Mouse (Mus musculus) lung, adult 2 months (tissue): ENCODE data around the gene Pde4b. TPM values are rescaled to one million over a fixed set of nuclear protein-coding genes. Genes with fewer than 3 reads are reported as not detected.

Source experiments
- DNase-seq: peaks from one replicate; pipeline ENCODE4 v3.0.0; 2022
- H3K4me1 ChIP-seq: fragments of 200-500 bp; 2 replicates; pipeline ENCODE4 v1.6.1; 2011; ENCODE audit warnings: low read length; ENCODE audit not compliant: control insufficient read depth, insufficient read depth
- H3K4me3 ChIP-seq: fragments of 200-500 bp; replicated peaks from 2 replicates; pipeline ENCODE3; 2011; ENCODE audit warnings: low read depth, mild to moderate bottlenecking, control low read depth, low read length; ENCODE audit errors: extremely low read depth
- CTCF ChIP-seq: fragments of 200-500 bp; IDR thresholded peaks from 2 replicates; pipeline ENCODE4 v1.5.1; 2011; ENCODE audit warnings: mild to moderate bottlenecking, low read length, control low read depth; ENCODE audit not compliant: insufficient read depth
- POLR2A ChIP-seq: fragments of 200-500 bp; IDR thresholded peaks from 2 replicates; pipeline ENCODE4 v1.6.1; 2011; ENCODE audit warnings: low read depth, mild to moderate bottlenecking, control low read depth, low read length, borderline replicate concordance; ENCODE audit errors: extremely low read depth
- WGBS: fragments of 180-500 bp; shearing (Covaris S2); methylation state at CpG from one replicate; pipeline ENCODE4 v1.1.7; 2018; 5-methylcytosine and 5-hydroxymethylcytosine counted together
- polyA plus RNA-seq: library from polyadenylated mRNA; depleted of rRNA; stranded (reverse); fragments of >200 nt; gene quantifications from 2 replicates; pipeline ENCODE4 v1.2.3, GENCODE M21; 2012; rRNA removed

Pde4b gene
- polyA plus RNA-seq, 1 experiment: 23.1 TPM

DNA sequence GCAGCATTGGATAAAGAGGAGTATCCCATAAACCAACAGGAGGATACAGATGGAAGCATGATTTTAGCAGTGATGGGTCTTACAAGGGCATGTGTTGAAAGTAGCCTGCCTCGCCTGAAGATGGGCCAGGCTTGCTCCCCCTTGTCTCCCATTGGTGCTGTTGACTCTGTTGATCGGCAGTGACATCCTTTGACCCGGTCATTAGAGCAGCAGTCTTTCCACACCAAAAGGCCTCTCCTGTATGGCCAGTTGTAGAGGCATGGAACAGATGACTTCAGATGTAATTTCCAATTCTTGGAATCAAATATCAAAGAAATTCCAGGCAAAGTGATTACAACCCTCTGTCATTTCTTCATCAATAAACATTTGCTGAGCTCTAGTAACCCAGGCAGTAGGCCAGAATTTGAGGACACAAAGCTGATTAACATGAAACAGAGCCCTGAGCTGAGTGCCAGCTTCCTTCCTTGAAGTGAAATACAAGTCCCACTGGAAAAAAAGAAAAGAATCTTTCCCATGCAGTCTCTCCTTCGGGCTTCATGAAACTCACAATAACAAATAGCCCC, 550.1 kb downstream of the Pde4b start:
- WGBS: 38% methylated on average over 4 of the region's 4 CpGs
- Histone ChIP-seq H3K4me3 (no peak overlapping the region), H3K4me1 (peaks cover 18% of the 10 kb centered on the region)
- DNase-seq: no peak
- TF ChIP-seq POLR2A (no peak), CTCF (no peak)

DNA sequence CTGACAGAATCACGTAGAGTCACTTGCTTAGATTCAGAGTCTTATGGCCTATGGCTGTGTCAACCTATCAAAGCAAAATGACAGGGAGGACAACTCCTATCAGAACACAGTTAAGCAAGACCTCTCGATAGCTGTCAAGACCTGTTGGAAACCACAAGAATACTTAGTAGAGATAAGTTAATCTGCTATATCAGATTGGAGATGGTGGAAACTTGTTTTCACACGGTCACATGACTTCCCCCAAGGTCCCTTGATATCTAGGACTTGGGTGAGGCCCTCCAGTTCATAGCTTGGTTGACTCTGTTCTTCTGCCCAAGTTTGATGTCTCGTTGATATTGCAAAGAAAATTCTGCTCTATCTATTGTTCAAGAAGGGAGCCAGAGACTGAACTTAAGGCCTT, 553.6 kb downstream of the Pde4b start:
- H3K4me3 ChIP-seq: no peak overlapping the region
- TF ChIP-seq POLR2A: no peak
- TF ChIP-seq CTCF: no peak
- no peak for DNase-seq
- WGBS: 76% methylated on average over 4 of the region's 4 CpGs
- peaks cover 17% of the 10 kb centered on the region for H3K4me1 ChIP-seq

DNA sequence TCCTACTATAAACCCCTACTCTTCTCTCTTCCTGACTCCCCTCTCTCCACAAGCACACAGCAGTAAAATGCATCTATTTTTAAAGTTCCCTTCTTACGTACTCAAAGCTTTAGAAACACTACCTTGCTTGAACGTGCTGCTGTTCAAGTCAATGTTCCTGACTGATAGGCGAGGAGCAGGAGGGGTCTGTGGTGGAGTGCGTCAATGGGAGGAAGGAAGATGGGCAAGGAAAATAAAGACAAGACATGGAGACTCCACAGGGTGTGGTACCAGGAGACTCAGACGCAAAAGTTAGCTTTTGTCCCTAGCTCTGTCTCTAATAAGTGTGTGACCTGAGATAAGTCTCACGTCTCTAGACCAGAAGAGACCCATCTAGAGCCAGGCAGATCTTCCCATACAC, 556.7 kb downstream of the Pde4b start:
- DNase-seq: no peak
- H3K4me1 ChIP-seq: peaks cover 8% of the 10 kb centered on the region
- WGBS: 60% methylated on average over 6 of the region's 6 CpGs
- TF ChIP-seq CTCF (no peak), POLR2A (no peak)
- no peak overlapping the region for H3K4me3 ChIP-seq

DNA sequence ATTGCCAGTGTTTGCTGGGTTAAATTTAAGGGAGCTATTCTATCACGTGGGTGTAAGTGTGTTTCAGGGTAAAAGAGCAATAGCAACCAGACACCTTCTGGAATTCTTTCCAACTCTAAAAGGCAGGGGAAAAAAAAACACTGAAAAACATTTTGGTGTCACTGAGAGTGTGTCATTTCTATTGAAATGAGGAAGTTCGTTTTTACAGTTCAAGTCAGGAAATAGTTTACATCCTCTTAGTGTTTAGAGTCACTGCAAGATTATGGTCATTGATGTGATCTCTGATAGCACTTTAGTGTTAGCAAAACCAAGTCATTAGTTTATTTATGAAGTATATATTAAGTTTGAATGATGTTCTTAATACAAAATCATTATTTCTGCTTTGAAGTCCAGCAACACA, 559.7 kb downstream of the Pde4b start:
- Histone ChIP-seq H3K4me3 (no peak overlapping the region), H3K4me1 (peaks cover 6% of the 10 kb centered on the region)
- TF ChIP-seq POLR2A (no peak), CTCF (no peak)
- 14% methylated on average over 2 of the region's 2 CpGs for WGBS
- DNase-seq: no peak

DNA sequence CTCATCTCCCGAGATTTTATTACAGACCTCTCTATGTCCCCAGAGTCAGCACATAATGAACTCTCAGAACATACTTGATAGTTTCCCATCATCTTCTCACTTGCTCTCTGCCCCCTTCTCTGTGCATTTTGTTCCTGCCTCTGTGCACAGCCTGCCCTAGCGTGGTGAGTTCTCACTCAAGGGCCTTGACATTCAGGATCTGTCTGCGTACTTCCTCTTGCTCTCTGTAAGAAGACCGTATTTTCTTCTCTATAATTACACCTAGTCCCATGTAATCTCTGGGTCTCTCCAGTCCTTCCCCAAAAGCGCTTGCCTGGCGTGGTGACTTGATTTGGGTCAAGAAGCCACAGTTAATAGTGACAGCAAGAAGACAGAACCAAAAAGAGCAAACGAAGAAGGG, 568.0 kb downstream of the Pde4b start:
- H3K4me1 ChIP-seq: no peaks in the 10 kb centered on the region
- no peak for TF ChIP-seq POLR2A
- TF ChIP-seq CTCF: no peak
- 83% methylated on average over 7 of the region's 7 CpGs for WGBS
- no peak for DNase-seq
- H3K4me3 ChIP-seq: no peak overlapping the region

DNA sequence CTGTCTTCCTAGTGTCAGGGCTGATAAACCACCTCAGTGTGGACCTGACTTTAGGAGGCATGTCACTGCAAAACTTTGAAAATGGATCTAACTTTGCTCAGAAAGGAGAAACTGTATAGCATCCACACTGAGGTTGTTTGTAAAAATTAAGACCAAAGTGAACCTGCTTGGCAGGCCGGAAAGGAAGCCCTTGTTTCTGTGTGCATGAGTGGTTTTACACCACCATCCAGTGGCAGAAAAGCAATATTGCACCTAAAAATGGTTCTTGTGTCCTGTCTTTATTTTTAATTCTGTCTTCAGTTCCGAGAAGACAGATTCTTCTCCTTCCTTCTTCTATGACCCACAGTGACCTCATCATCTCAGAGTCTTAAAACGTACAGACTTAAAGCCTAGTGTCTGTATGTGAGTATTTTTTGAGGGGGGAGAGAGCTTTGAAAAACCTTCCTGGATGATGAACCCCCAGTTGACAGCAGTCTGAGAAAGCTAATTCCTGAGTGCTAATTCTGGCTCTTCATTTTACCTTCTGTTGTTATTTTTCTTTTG, 569.2 kb downstream of the Pde4b start:
- under 1% methylated on average over 3 of the region's 3 CpGs for WGBS
- TF ChIP-seq CTCF (peak; percentile 57), POLR2A (no peak)

More for the DNA sequence above, 569.2 kb downstream of the Pde4b start:
- Histone ChIP-seq H3K4me3 (no peak overlapping the region), H3K4me1 (no peaks in the 10 kb centered on the region)
- DNase-seq: no peak

Other genes starting within 250 kb of the Pde4b start
- gene B020004J07Rik, start 243.5 kb upstream of the Pde4b start, polyA plus RNA-seq: not detected in 2 replicates
- not detected in 2 replicates for gene C130073F10Rik, start 193.8 kb upstream of the Pde4b start, polyA plus RNA-seq
- not detected in 2 replicates for gene Gm12800, start 178.4 kb upstream of the Pde4b start, polyA plus RNA-seq
- not detected in 2 replicates for gene Gm12794, start 147.1 kb upstream of the Pde4b start, polyA plus RNA-seq
- gene Gm12790, start 106.5 kb upstream of the Pde4b start, polyA plus RNA-seq: not detected in 2 replicates
- gene Gm12789, start 100.9 kb upstream of the Pde4b start, polyA plus RNA-seq: not detected in 2 replicates